Mouse (Mus musculus): ENCODE measurements around the gene Blm. TPM values are rescaled to one million over a fixed set of nuclear protein-coding genes. Genes with fewer than 3 reads are reported as not detected.

Blm gene
- polyA plus RNA-seq, 1 experiment = 150 TPM

- H3K9me3 ChIP-seq = no peaks in the 10 kb centered on the region
- peaks cover 90% of the 10 kb centered on the region for H3K36me3 ChIP-seq (replicated peaks; ENCODE audit: low read length)
- H3K27me3 ChIP-seq (replicated peaks) = no peaks in the 10 kb centered on the region
- no peak for TF ChIP-seq GATA1 (IDR thresholded peaks at IDR 0.05; ENCODE audit: borderline replicate concordance, low read length)
- TF ChIP-seq FLI1 (IDR thresholded peaks at IDR 0.05; ENCODE audit: low read length) = no peak
- peak overlapping the region; percentile 34 for H3K4me3 ChIP-seq (replicated peaks)
- peaks cover 59% of the 10 kb centered on the region for H3K4me1 ChIP-seq
Measured at GRCm38 (mm10) chr7:80473837-80474236, 61.1 kb downstream of the Blm start.

DNA sequence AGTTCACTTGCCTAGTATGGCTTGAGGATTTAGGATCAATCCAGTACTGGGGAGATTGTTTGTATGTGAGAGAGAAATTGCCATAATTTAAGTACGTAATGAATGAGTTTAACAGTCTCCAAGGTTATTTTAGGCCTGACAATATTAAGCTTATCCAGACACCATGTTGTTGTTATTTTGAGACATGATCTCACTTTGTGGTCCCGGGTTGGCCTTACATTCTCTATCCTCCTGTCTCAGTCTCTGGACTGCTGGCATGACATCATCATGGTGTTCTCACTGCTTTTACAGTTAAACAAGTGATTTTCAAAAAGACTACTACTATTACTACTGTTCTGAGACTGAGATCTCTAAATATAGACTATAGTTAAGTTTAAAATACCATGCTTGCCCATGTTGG lies 66.1 kb downstream of the Blm start:
- peaks cover 94% of the 10 kb centered on the region for H3K36me3 ChIP-seq (replicated peaks; ENCODE audit: low read length)

DNA sequence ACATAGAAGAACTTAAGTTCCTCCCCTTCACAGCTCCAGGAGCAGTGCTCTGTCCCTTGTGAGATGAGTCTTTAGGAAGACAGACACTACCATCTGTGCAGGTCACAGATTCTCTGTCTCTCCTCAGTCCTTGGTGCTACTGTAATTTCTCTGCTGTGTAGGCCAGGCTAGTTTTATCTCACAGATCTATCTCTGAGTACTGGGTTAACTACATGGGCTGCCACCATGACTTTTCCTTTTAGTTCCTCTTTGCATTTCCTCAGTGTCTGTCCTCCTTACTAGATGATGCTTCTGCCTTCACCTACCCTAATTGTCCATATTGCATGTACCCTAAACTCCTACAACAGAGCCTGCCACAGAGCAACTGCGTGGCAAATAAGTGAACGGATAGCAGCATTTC lies 67.6 kb downstream of the Blm start:
- Histone ChIP-seq H3K4me1 (peaks cover 39% of the 10 kb centered on the region), H3K4me3 (replicated peaks) (no peak overlapping the region), H3K27me3 (replicated peaks) (no peaks in the 10 kb centered on the region), H3K9me3 (no peaks in the 10 kb centered on the region), H3K36me3 (replicated peaks; ENCODE audit: low read length) (peaks cover 97% of the 10 kb centered on the region)
- TF ChIP-seq FLI1 (IDR thresholded peaks at IDR 0.05; ENCODE audit: low read length) (no peak), GATA1 (IDR thresholded peaks at IDR 0.05; ENCODE audit: borderline replicate concordance, low read length) (no peak)

More for the DNA sequence above, 66.1 kb downstream of the Blm start:
- no peak for TF ChIP-seq GATA1 (IDR thresholded peaks at IDR 0.05; ENCODE audit: borderline replicate concordance, low read length)
- no peak for TF ChIP-seq FLI1 (IDR thresholded peaks at IDR 0.05; ENCODE audit: low read length)
- H3K4me1 ChIP-seq = peaks cover 53% of the 10 kb centered on the region
- H3K27me3 ChIP-seq (replicated peaks) = no peaks in the 10 kb centered on the region
- H3K4me3 ChIP-seq (replicated peaks) = no peak overlapping the region
- no peaks in the 10 kb centered on the region for H3K9me3 ChIP-seq

GRCm38 (mm10) chr7:80464831-80465230 lies 70.1 kb downstream of the Blm start:
- Histone ChIP-seq H3K9me3 (no peaks in the 10 kb centered on the region), H3K36me3 (replicated peaks; ENCODE audit: low read length) (peaks cover 99% of the 10 kb centered on the region), H3K4me1 (peaks cover 30% of the 10 kb centered on the region), H3K4me3 (replicated peaks) (no peak overlapping the region), H3K27me3 (replicated peaks) (no peaks in the 10 kb centered on the region)
- no peak for TF ChIP-seq GATA1 (IDR thresholded peaks at IDR 0.05; ENCODE audit: borderline replicate concordance, low read length)
- TF ChIP-seq FLI1 (IDR thresholded peaks at IDR 0.05; ENCODE audit: low read length) = no peak

DNA sequence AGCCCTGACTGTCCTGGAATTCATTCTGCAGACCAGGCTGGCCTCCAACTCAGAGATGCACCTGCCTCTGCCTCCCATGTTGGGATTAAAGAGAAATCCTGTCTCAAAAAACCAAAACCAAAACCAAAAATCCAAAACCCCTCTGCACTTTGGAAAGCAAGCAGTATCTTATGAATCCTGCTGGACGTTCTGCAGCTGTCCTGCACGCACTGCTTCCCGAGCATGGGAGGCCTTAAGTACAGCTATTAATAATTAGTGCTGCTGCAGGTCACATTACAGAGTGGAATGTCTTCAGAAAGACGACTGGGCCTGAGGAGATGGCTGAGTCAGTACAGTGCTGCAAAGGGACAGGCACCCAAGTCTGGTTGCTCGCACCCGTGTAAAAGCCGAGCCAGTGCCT lies 73.0 kb downstream of the Blm start:
- TF ChIP-seq GATA1 (IDR thresholded peaks at IDR 0.05; ENCODE audit: borderline replicate concordance, low read length) (no peak), FLI1 (IDR thresholded peaks at IDR 0.05; ENCODE audit: low read length) (no peak)
- Histone ChIP-seq H3K9me3 (no peaks in the 10 kb centered on the region), H3K36me3 (replicated peaks; ENCODE audit: low read length) (peaks cover 99% of the 10 kb centered on the region), H3K4me3 (replicated peaks) (no peak overlapping the region), H3K27me3 (replicated peaks) (no peaks in the 10 kb centered on the region), H3K4me1 (peaks cover 34% of the 10 kb centered on the region)

DNA sequence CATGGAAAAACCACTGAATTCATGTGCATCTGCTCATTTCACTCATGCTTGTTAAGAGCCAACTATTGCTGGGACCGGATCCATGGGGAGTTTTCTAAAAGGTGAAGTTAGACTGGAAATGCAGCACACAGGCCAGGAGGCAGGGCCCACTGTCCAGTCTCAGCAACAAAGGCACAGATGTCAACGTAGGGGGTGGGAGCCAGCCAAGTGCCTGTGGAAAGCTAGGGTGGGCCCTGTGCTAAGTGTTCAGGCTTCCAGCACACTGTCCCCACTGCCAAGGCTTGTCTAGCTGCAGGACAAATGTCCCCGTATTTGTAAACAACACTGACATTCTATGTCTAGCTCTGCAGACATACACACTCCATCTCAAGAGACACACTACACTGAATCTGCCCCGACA lies 74.0 kb downstream of the Blm start:
- Histone ChIP-seq H3K4me1 (peaks cover 44% of the 10 kb centered on the region), H3K27me3 (replicated peaks) (no peaks in the 10 kb centered on the region), H3K4me3 (replicated peaks) (no peak overlapping the region), H3K9me3 (no peaks in the 10 kb centered on the region), H3K36me3 (replicated peaks; ENCODE audit: low read length) (peaks cover 100% of the 10 kb centered on the region)
- TF ChIP-seq GATA1 (IDR thresholded peaks at IDR 0.05; ENCODE audit: borderline replicate concordance, low read length) (no peak), FLI1 (IDR thresholded peaks at IDR 0.05; ENCODE audit: low read length) (no peak)

DNA sequence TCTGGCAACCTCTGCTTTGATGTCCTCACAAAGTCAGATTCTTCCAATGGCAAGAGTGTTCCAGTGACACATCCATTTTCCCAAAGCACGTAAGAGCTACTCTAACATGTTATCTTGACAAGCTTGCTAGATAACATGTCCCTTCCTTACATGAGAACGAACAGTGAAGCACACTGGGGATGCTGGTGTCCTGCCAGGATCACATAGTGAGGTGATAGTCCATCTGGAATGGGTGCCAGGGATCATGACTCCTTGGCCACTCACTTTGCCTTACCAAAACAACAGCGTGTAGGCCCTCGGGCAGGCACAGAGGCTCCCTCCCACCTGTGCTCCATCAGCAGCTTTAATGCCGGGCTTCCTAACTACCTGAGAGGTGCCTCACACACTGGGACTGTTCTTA lies 74.7 kb downstream of the Blm start:
- H3K4me3 ChIP-seq (replicated peaks) = no peak overlapping the region
- H3K27me3 ChIP-seq (replicated peaks) = no peaks in the 10 kb centered on the region
- H3K4me1 ChIP-seq = peaks cover 51% of the 10 kb centered on the region
- no peak for TF ChIP-seq FLI1 (IDR thresholded peaks at IDR 0.05; ENCODE audit: low read length)
- no peak for TF ChIP-seq GATA1 (IDR thresholded peaks at IDR 0.05; ENCODE audit: borderline replicate concordance, low read length)
- H3K9me3 ChIP-seq = no peaks in the 10 kb centered on the region
- peaks cover 98% of the 10 kb centered on the region for H3K36me3 ChIP-seq (replicated peaks; ENCODE audit: low read length)

DNA sequence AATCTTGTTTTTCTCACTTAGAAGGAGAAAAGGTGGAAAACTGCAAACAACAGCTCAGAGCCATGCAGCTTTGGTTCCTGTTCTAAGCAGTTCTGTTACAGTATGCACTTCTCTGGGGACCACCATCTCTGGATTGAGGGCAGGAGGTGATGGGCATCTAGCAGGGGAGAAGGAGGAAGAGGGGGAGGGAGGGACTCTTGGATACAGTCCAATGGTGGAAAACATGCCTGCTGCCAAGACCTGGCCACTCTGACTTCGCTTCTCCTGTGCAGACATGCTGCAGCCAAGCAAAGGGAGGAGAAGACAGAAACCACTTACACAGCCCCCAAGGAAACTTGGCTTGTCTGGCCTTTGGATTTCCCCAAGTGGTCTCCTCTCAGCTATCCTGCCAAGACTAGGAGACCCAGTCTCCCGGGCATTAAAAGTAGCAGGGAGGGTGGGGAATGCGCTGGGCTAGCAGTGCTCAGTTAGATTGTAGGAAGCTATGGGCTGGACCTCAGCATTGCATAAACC lies 77.0 kb downstream of the Blm start:
- Histone ChIP-seq H3K4me3 (replicated peaks) (no peak overlapping the region), H3K4me1 (peaks cover 74% of the 10 kb centered on the region), H3K9me3 (no peaks in the 10 kb centered on the region), H3K27me3 (replicated peaks) (no peaks in the 10 kb centered on the region), H3K36me3 (replicated peaks; ENCODE audit: low read length) (peaks cover 96% of the 10 kb centered on the region)
- TF ChIP-seq FLI1 (IDR thresholded peaks at IDR 0.05; ENCODE audit: low read length) = no peak
- no peak for TF ChIP-seq GATA1 (IDR thresholded peaks at IDR 0.05; ENCODE audit: borderline replicate concordance, low read length)

GRCm38 (mm10) chr7:80457241-80457640 lies 77.7 kb downstream of the Blm start:
- no peaks in the 10 kb centered on the region for H3K27me3 ChIP-seq (replicated peaks)
- peaks cover 95% of the 10 kb centered on the region for H3K36me3 ChIP-seq (replicated peaks; ENCODE audit: low read length)
- peak overlapping the region; percentile 19 for H3K4me3 ChIP-seq (replicated peaks)
- H3K9me3 ChIP-seq = no peaks in the 10 kb centered on the region
- peaks cover 79% of the 10 kb centered on the region for H3K4me1 ChIP-seq
- TF ChIP-seq GATA1 (IDR thresholded peaks at IDR 0.05; ENCODE audit: borderline replicate concordance, low read length) (no peak), FLI1 (IDR thresholded peaks at IDR 0.05; ENCODE audit: low read length) (no peak)

- Histone ChIP-seq H3K36me3 (replicated peaks; ENCODE audit: low read length) (peaks cover 95% of the 10 kb centered on the region), H3K27me3 (replicated peaks) (no peaks in the 10 kb centered on the region), H3K4me3 (replicated peaks) (no peak overlapping the region), H3K4me1 (peaks cover 88% of the 10 kb centered on the region), H3K9me3 (no peaks in the 10 kb centered on the region)
- TF ChIP-seq GATA1 (IDR thresholded peaks at IDR 0.05; ENCODE audit: borderline replicate concordance, low read length) = no peak
- TF ChIP-seq FLI1 (IDR thresholded peaks at IDR 0.05; ENCODE audit: low read length) = no peak
Measured at GRCm38 (mm10) chr7:80456327-80456726, 78.6 kb downstream of the Blm start.
